Mouse (Mus musculus) heart, postnatal 14 days (tissue): Measurements from ENCODE around the gene Ttc21a. TPM values are rescaled to one million over a fixed set of nuclear protein-coding genes. Genes with fewer than 3 reads are reported as not detected.

Experiments
- DNase-seq, 2 experiments: peaks; one replicate each; pipeline ENCODE4 v3.0.0; 2021 to 2022
- intact Hi-C: fragments of 180-260 bp; cut with DNase I; formaldehyde crosslinking; loops from one replicate; pipeline ENCODE4 v1.15.1; 2025
- total RNA-seq, 2 experiments: library from RNA; stranded (reverse); gene quantifications; 2 replicates each; pipeline ENCODE4 v1.2.3; 2021

The Ttc21a gene
- total RNA-seq, 2 experiments from 2014 or later, result 0.26 TPM; not detected in 1

DNA sequence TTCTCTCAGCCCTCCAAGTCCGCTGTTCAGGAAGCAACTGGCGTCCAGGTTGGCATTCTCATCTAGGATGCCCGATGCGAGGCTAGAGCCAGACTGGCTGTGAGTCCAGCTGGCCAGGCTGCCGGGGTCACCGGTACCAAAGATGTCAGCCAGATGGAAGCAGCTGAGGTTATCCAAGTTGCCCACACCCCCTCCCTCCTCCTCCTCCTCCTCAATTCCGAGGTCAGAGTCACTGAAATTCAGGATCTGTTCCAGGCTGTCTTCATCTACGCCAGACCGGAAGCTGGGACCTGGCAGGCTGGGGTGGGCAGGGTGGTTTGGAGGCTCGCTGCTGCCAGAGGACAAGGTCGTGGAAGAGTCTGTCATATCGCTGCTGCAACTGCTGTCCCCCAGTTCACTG lies 35.2 kb downstream of the Ttc21a start:
- intact Hi-C loops, result no loop called here
- DNase-seq, result peak in 1 of 2 experiments; percentile 58

DNA sequence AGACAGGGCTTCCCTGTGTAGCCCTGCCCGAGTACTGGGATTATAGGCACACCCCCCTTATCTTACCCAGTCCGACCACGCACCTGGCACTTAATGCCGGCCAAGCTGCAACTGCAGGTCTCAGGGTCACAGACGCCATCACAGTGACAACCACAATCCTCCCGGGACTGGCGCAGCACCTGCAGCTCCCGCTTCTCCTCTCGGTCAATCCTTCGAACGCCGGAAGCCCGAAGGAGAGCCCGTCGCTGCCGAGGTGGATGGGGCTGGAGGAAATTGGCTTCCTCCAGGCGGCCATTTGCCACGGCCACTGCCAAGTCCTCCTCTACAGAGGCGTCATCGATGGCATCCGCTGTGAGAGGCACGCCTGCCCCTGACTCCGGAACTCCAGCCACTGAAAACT lies 35.9 kb downstream of the Ttc21a start:
- DNase-seq, result no peak
- intact Hi-C loops, result no loop called here

DNA sequence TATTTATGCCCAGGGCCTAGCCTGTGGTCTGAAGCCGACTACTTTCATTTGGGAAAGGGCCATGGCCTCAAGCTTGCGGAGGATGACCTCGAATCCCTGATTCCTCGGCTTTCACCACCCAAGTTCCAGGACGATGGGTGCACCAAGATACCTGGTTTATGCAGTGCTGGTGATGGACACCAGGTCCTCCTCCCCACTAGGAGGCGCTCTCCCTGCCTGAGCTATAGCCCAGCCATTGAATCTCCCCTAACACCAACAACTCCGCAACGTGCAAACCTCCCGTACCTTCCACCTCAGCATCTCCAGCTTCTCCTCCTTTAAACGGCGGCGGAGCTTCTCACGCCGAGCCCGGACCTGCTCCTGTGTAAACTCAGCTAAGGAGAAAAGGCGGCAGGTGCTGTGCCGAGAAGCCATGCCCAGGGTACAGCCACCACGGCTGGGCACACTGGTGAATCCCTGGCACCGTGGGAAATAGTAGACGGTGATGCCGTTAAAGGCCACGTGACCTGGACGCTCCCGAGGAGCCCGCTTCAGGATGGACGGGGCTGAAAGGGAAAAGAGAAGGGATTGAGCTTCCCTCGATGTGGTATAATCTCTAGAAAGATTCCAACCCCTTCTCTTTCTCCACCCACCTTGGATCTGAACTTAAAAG lies 36.6 kb downstream of the Ttc21a start:
- intact Hi-C loops, result no loop called here

DNA sequence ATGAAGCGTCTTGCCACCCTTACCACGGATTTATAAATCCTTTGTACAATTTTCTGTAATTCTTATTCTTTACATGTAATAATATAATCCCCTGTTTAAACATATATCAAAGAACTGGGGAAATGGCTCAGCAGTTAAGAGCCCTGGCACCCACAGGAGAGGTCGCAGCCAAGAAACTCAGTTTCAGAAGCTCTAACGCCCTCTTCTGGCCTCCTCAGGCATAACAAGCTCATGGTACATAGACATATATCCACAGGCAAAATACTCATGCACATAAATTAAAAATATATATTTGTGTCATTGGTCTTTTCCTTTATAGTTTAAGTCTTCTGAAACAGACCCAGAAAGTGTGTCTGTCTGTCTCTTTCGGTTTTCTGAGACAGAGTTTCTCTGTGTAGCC lies 37.2 kb downstream of the Ttc21a start:
- no peak for DNase-seq
- intact Hi-C loops, result no loop called here

More for the DNA sequence above, 36.6 kb downstream of the Ttc21a start:
- no peak for DNase-seq

- DNase-seq, result no peak
- intact Hi-C loops, result no loop called here
Observed at GRCm38 (mm10) chr9:119975286-119975685, 37.9 kb downstream of the Ttc21a start.

DNA sequence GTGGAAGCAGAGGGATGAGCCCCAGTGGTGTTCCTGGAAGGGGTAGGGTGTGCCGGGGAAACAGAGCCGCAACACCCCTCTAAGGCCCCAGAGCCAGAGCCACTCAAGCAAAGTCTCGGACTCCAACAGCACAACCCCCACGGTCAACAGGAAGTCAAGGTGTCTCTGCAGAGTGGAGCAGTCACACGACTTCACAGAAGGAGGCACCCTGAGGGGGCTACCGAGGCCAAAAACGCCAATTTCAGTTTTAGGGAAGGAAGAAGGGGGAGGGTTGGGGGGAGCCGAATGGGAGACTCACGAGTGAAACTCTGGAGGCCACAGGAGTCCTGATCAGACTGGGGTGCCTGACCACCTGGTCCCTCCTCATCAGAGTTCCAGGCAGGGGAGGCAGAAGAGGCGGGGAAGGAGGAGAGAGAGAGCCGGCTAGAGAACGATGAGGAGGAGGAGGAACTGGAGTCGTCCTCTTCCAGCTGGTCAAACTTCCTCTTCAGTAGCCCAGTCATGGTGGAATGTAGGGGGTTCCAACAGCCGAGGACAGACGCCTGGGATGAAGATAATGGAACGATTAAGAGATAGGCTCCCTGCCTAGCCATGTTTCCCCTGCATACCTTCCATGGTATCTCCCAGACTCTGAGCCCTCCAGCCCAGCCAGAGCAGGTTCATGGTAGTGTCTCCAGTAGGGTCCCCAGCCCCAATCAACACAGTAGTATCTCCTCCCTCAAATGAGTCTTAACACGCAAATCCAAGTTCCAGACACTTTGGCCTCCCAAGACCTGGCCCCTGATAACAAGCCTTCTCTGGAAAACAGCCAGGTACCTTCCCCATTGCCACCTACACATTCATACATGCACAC lies 39.5 kb downstream of the Ttc21a start:
- intact Hi-C loops, result no loop called here

GRCm38 (mm10) chr9:119977557-119978060 lies 40.2 kb downstream of the Ttc21a start:
- no peak for DNase-seq
- intact Hi-C loops, result loop anchor here (2.0 kb wide), 1 partner anchor 43 kb away; no protein-coding TSS in a partner anchor

More for the DNA sequence above, 39.5 kb downstream of the Ttc21a start:
- DNase-seq, result no peak

- intact Hi-C loops, result loop anchor here (2.0 kb wide), 1 partner anchor 43 kb away; no protein-coding TSS in a partner anchor
- no peak for DNase-seq
Observed at GRCm38 (mm10) chr9:119978151-119978810, 40.9 kb downstream of the Ttc21a start.

- DNase-seq, result no peak
- intact Hi-C loops, result loop anchor here (2.0 kb wide), 1 partner anchor 44 kb away; no protein-coding TSS in a partner anchor
Observed at GRCm38 (mm10) chr9:119978811-119979441, 41.5 kb downstream of the Ttc21a start.

- intact Hi-C loops, result loop anchor here (2.0 kb wide), 1 partner anchor 45 kb away; no protein-coding TSS in a partner anchor
- DNase-seq, result no peak
Observed at GRCm38 (mm10) chr9:119979749-119980148, 42.3 kb downstream of the Ttc21a start.

DNA sequence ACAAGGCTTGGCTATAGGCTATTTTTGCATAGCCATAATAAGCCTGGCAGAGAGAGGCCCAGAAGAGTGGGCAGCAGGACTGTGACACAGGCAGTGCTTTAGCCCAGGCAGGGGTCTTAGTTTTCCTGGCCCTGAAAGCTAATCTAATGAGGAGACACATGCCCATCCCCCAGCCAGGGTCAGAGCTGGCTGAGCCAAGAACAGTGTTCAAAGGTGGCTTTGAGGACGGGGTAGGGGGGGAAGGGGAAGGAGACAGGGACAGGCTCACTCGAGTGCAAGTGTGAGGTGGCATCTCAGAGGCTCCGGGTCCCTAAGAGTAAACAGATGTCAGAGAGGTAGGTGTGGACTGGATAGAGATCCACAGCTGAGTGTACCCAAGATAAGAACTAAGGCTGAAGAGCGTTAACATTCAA lies 43.4 kb downstream of the Ttc21a start:
- no peak for DNase-seq
- intact Hi-C loops, result no loop called here

- peak; percentile 81 for DNase-seq
- intact Hi-C loops, result loop anchor here (2.0 kb wide), 1 partner anchor 17 kb away; no protein-coding TSS in a partner anchor
Observed at GRCm38 (mm10) chr9:119981183-119982179, 44.1 kb downstream of the Ttc21a start.

DNA sequence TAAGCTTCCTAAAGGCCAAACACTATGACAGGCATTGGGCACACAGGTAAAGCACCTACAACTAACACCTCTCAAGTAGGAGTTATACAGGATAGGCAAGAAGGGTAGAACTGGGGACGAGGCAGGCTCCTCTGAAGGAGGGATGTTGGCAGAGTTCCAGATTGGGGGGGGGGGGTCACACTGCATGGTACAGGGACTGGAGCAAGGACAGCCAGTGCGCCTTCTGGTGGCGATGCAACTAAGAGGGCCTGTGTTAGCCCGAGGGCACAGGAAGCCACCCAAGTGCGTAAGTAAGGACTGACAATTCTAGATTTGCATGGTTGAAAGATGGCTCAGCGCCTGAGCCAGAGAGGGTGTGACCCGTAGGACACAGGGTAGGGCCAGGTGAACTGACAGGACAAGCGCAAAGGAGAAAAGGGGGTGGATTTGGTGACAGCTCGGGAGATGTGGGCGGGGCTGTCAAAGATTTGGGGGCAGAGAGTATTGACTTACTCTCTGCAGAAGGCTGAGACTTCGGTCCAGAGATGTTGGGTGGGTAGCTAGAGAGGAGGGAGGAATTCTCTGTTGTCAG lies 44.9 kb downstream of the Ttc21a start:
- intact Hi-C loops, result loop anchor here (2.0 kb wide), 1 partner anchor 18 kb away; no protein-coding TSS in a partner anchor

GRCm38 (mm10) chr9:119982956-119983551 lies 45.6 kb downstream of the Ttc21a start:
- DNase-seq, result peak; percentile 58 to 62
- intact Hi-C loops, result loop anchor here (2.0 kb wide), 1 partner anchor 18 kb away; no protein-coding TSS in a partner anchor

More for the DNA sequence above, 44.9 kb downstream of the Ttc21a start:
- peak; percentile 66 to 71 for DNase-seq

GRCm38 (mm10) chr9:119983585-119984535 lies 46.5 kb downstream of the Ttc21a start:
- peak; percentile 95 to 97 for DNase-seq
- intact Hi-C loops, result loop anchor here (2.0 kb wide), 3 partner anchors 17 to 27 kb away; no protein-coding TSS in a partner anchor

DNA sequence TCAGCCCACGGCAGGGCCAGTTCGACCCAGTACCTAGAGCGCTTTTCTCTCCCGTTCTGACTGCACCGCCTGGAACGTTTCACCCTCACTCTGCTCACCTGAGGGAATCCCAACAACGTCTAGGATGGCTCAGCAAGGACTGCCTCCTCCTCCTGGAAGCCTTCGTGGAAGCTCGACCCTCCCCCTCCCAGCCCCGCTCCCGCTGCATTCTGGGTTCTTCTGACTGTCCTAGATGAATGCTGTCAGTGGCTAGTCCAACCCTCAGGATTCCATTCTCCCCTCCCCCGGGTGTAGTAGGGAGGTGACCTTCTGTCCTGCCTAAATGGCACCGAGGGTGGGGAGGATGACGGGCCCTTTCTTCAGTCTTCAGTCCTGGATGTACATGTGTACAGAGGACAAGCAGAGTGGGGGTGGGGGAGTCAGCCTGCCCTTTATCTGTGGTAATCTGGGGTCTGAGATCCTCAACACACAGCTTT lies 47.2 kb downstream of the Ttc21a start, which contains the start of gene Csrnp1:
Gene Csrnp1 (minus strand): TSS at position 123 of the 476 bp plus-strand sequence.
- DNase-seq, result no peak
- intact Hi-C loops, result loop anchor here (2.0 kb wide), 2 partner anchors 16 to 26 kb away; no protein-coding TSS in a partner anchor
